Mouse (Mus musculus) embryonic facial prominence, embryonic 15.5 days (tissue): ENCODE measurements around the gene Mon1a. TPM values are rescaled to one million over a fixed set of nuclear protein-coding genes. Genes with fewer than 3 reads are reported as not detected.

Experiments used
- ATAC-seq: fragments of 200-750 bp; cut with Nextera tagmentation; 2 replicates; pipeline ENCODE4 v1.8.0; 2017; ENCODE audit warnings: low read depth, moderate TSS enrichment; ENCODE audit not compliant: insufficient number of reproducible peaks, low FRiP score, low TSS enrichment
- H3K27ac ChIP-seq: fragments of 300-500 bp; sonication (generic); replicated peaks from 2 replicates; pipeline ENCODE4 v1.5.1; 2015; ENCODE audit warnings: mild to moderate bottlenecking, inconsistent platforms
- H3K27me3 ChIP-seq: fragments of 300-500 bp; sonication (generic); 2 replicates; pipeline ENCODE4 v1.6.1; 2015; ENCODE audit warnings: inconsistent platforms
- H3K36me3 ChIP-seq: fragments of 300-500 bp; sonication (generic); 2 replicates; pipeline ENCODE4 v1.6.1; 2015; ENCODE audit warnings: mild to moderate bottlenecking, inconsistent platforms
- H3K4me1 ChIP-seq: fragments of 300-500 bp; sonication (generic); 2 replicates; pipeline ENCODE4 v1.6.1; 2015; ENCODE audit warnings: inconsistent platforms
- H3K4me2 ChIP-seq: fragments of 300-500 bp; sonication (generic); replicated peaks from 2 replicates; pipeline ENCODE4 v1.6.1; 2015; ENCODE audit warnings: mild to moderate bottlenecking, inconsistent platforms
- H3K4me3 ChIP-seq: fragments of 300-500 bp; sonication (generic); replicated peaks from 2 replicates; pipeline ENCODE4 v1.5.1; 2015; ENCODE audit warnings: mild to moderate bottlenecking, inconsistent platforms
- H3K9ac ChIP-seq: fragments of 300-500 bp; sonication (generic); 2 replicates; pipeline ENCODE4 v1.6.1; 2015; ENCODE audit warnings: inconsistent platforms
- H3K9me3 ChIP-seq: fragments of 300-500 bp; sonication (generic); replicated peaks from 2 replicates; pipeline ENCODE4 v1.6.1; 2016; ENCODE audit warnings: inconsistent platforms
- WGBS: fragments of 180-500 bp; shearing (Covaris S2); methylation state at CpG from one replicate; pipeline ENCODE4 v1.1.7; 2015; 5-methylcytosine and 5-hydroxymethylcytosine counted together
- polyA plus RNA-seq: library from polyadenylated mRNA; unstranded; fragments of >200 nt; fragmentation: Nextera tagmentation; extraction: Ambion mirVana; gene quantifications from 2 replicates; pipeline ENCODE4 v1.2.1, GENCODE M21; 2015

Gene Mon1a
- polyA plus RNA-seq, 1 experiment from 2014 or later, result 17.2 TPM

DNA sequence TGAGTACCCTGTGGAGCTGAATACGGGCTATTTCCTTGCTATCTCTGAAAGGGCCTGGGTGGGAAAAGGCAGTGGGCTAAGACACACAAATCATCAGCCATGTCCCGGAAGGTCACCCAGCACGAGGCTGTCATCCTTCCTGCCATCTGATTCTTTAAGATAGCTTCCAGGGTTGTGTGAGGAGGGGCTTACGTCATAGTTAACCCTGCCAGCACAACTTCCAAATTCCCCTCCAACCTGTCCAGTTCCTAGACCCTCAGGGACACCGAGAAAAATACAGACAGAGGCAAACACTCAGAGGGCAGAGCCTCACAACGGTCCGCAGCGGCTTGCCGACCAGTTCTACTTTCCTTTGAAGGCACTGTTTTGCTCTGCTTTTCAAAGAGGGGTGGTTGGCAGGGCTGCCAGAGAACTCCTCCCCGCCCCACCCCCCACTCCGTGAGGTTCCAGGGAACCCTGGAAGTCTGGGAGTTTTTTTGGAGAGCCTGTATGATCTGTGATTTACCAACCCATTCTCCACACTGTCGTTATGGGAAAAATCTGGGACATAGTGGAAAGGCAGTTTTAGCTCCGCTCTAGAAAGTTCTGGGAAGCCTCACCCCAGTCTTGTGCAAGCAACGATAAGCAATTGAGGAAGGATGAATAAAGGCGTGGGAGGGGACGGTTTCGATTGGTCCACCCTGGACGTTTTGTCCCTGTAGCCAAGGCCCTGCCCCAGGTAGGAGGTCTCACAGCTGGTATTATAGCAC lies 20.6 kb downstream of the Mon1a start:
- WGBS, result 31% methylated on average over 18 of the region's 18 CpGs
- Histone ChIP-seq H3K27ac (0 out of 2 replicates have a peak overlapping the region, but pooled peaks have one; percentile 60), H3K4me1 (peaks cover 54% of the 10 kb centered on the region), H3K4me2 (peak overlapping the region; percentile 78), H3K36me3 (0 out of 2 replicates have a peak, but pooled peaks cover 4% of the 10 kb centered on the region), H3K9ac (no peak overlapping the region), H3K27me3 (no peaks in the 10 kb centered on the region), H3K4me3 (peak overlapping the region; percentile 54), H3K9me3 (no peaks in the 10 kb centered on the region)
- ATAC-seq, result no peak

DNA sequence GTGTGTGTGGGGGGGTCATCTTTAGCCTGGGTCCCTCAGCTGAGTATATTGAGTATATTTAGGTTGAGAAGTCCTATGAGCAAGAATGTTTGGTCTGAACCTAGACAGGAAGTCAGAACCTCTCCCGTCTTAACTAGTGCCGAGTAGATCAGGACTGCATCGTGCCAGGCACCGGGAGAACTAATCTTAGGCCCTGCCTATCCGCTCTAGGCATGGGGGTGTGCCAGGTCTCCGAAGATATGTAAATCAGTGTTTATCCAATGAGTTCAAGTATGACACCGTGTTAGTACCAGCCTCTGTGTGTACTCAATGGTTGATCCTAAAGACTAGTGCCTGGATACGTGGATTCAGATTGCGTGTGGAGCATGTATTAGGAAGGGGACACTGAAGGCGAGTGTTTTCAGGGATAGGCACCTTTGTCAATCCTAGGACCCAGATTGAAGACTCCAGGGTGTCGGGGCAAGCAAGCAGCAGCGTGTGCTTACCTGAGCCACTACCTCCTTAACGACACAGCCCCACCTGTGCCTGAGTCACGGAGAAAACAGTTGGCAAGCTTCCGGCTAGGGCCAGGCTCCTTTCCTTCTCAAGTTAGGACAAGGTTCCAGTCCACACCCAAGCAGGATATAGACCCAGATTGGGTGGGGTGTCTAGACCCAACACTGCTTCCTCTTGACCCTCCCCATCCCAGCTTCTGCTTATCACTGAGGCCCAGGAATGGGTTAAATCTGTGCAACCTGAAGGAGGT lies 22.2 kb downstream of the Mon1a start:
- peak overlapping the region; percentile 78 for H3K4me2 ChIP-seq
- H3K9ac ChIP-seq, result no peak overlapping the region
- H3K4me3 ChIP-seq, result 0 out of 2 replicates have a peak overlapping the region, but pooled peaks have one; percentile 54
- H3K9me3 ChIP-seq, result no peaks in the 10 kb centered on the region
- H3K36me3 ChIP-seq, result peaks cover 12% of the 10 kb centered on the region; the same call in 1 of the 2 replicates
- no peak for ATAC-seq
- WGBS, result 69% methylated on average over 15 of the region's 15 CpGs
- H3K27ac ChIP-seq, result peak overlapping the region; percentile 60; the same call in 1 of the 2 replicates
- peaks cover 50% of the 10 kb centered on the region for H3K4me1 ChIP-seq
- H3K27me3 ChIP-seq, result no peaks in the 10 kb centered on the region

- peaks cover 14% of the 10 kb centered on the region for H3K4me1 ChIP-seq
- H3K4me3 ChIP-seq, result no peak overlapping the region
- ATAC-seq, result no peak
- 72% methylated on average over 16 of the region's 16 CpGs for WGBS
- H3K4me2 ChIP-seq, result no peak overlapping the region
- H3K9me3 ChIP-seq, result no peaks in the 10 kb centered on the region
- peaks cover 18% of the 10 kb centered on the region for H3K36me3 ChIP-seq
- H3K27ac ChIP-seq, result no peak overlapping the region
- H3K27me3 ChIP-seq, result no peaks in the 10 kb centered on the region
- no peak overlapping the region for H3K9ac ChIP-seq
These were observed 26.9 kb downstream of the Mon1a start for GRCm38 (mm10) chr9:107914764-107915420.

- ATAC-seq, result peak; percentile 22; the same call in 1 of the 2 replicates
- no peak overlapping the region for H3K9ac ChIP-seq
These were observed 30.1 kb downstream of the Mon1a start for GRCm38 (mm10) chr9:107917895-107918608.

GRCm38 (mm10) chr9:107918884-107919283 lies 30.9 kb downstream of the Mon1a start:
- no peak for ATAC-seq
- Histone ChIP-seq H3K9ac (no peak overlapping the region), H3K36me3 (peaks cover 13% of the 10 kb centered on the region), H3K27ac (no peak overlapping the region), H3K27me3 (no peaks in the 10 kb centered on the region), H3K4me2 (no peak overlapping the region), H3K9me3 (no peaks in the 10 kb centered on the region), H3K4me3 (no peak overlapping the region), H3K4me1 (peaks cover 13% of the 10 kb centered on the region)
- 84% methylated on average over 6 of the region's 6 CpGs for WGBS

More at GRCm38 (mm10) chr9:107917895-107918608, 30.1 kb downstream of the Mon1a start:
- no peak overlapping the region for H3K4me3 ChIP-seq
- peaks cover 7% of the 10 kb centered on the region for H3K4me1 ChIP-seq
- H3K27me3 ChIP-seq, result no peaks in the 10 kb centered on the region
- WGBS, result 27% methylated on average over 13 of the region's 13 CpGs
- no peaks in the 10 kb centered on the region for H3K9me3 ChIP-seq
- H3K27ac ChIP-seq, result no peak overlapping the region
- H3K4me2 ChIP-seq, result no peak overlapping the region
- H3K36me3 ChIP-seq, result peaks cover 18% of the 10 kb centered on the region

DNA sequence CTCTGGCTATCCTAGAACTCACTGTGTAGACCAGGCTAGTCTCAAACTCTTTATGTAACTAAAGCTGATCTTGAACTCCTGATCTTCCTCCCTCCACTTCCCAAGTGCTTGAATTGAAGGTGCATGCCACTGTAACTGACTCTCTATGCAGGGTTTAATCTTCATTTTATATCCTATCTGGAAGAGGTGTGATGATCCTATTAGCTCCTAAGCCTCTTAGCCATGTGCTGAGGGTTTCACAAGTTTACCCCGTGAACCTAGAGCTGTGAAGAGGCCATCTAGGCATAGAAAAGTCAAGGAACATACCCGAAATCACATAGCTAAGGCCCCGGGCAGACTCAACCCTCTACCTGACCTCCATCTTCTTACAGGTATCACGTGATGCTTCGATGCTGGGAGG lies 31.5 kb downstream of the Mon1a start:
- no peak for ATAC-seq
- H3K36me3 ChIP-seq, result peaks cover 8% of the 10 kb centered on the region
- 83% methylated on average over 5 of the region's 5 CpGs for WGBS

DNA sequence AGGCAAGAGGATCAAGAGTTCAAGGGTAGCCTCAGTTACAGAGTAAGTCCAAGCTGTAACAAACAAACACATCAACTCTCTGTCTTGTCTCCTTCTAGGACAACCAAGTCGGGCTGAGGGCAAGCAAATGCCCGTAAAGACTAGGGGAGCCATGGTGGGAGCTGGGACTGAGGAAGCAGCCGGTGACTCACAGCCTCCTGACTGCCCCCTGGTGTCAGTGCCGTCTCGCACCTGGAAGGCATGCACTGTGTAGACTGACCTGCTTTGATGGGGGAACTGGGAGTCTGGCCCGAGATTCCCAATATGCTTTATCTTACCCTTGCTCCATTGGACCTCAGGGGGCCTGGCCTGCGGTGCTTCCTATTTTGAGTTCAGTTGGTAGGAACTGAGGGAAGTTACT lies 35.1 kb downstream of the Mon1a start:
- H3K4me2 ChIP-seq, result no peak overlapping the region
- no peak overlapping the region for H3K9ac ChIP-seq
- no peaks in the 10 kb centered on the region for H3K36me3 ChIP-seq
- no peaks in the 10 kb centered on the region; the same call in 1 of the 2 replicates for H3K27me3 ChIP-seq
- H3K4me3 ChIP-seq, result no peak overlapping the region
- 34% methylated on average over 7 of the region's 7 CpGs for WGBS
- no peak overlapping the region for H3K27ac ChIP-seq
- ATAC-seq, result no peak
- H3K9me3 ChIP-seq, result no peaks in the 10 kb centered on the region
- H3K4me1 ChIP-seq, result peaks cover 17% of the 10 kb centered on the region

More for the DNA sequence above, 31.5 kb downstream of the Mon1a start:
- Histone ChIP-seq H3K9ac (no peak overlapping the region), H3K4me2 (no peak overlapping the region), H3K27ac (no peak overlapping the region), H3K9me3 (no peaks in the 10 kb centered on the region), H3K4me1 (peaks cover 17% of the 10 kb centered on the region), H3K27me3 (no peaks in the 10 kb centered on the region), H3K4me3 (no peak overlapping the region)

GRCm38 (mm10) chr9:107923956-107924355 lies 36.0 kb downstream of the Mon1a start:
- Histone ChIP-seq H3K36me3 (no peaks in the 10 kb centered on the region), H3K4me2 (no peak overlapping the region), H3K27me3 (no peaks in the 10 kb centered on the region; the same call in 1 of the 2 replicates), H3K27ac (no peak overlapping the region), H3K4me3 (no peak overlapping the region), H3K9me3 (no peaks in the 10 kb centered on the region), H3K9ac (no peak overlapping the region), H3K4me1 (peaks cover 17% of the 10 kb centered on the region)
- ATAC-seq, result peak; percentile 36; the same call in 1 of the 2 replicates
- 39% methylated on average over 6 of the region's 6 CpGs for WGBS

DNA sequence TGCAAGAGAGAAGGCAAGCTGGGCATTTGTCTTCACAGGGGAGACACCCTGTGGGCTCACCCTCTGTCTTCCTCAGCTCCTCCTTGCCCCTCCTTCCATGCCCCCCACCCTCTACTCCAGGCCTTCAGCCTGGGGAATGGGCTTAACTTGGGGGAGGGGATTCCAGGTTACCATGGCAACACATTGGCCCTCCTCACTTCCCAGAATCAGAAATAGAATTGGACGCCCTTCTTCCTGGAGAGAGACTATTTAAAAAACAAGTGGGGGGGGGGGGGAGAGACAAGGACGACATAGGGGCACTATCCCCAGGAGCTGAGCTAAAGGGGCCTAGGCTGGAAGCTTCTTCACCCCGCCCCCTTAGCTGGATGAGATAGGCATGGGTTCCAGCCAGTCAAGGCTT lies 37.3 kb downstream of the Mon1a start:
- H3K9me3 ChIP-seq, result no peaks in the 10 kb centered on the region
- no peak overlapping the region for H3K4me2 ChIP-seq
- peaks cover 17% of the 10 kb centered on the region for H3K4me1 ChIP-seq
- WGBS, result 29% methylated on average over 3 of the region's 3 CpGs
- no peaks in the 10 kb centered on the region; the same call in 1 of the 2 replicates for H3K27me3 ChIP-seq
- no peak overlapping the region for H3K4me3 ChIP-seq
- no peak for ATAC-seq
- H3K36me3 ChIP-seq, result no peaks in the 10 kb centered on the region
- H3K27ac ChIP-seq, result no peak overlapping the region
- no peak overlapping the region for H3K9ac ChIP-seq

DNA sequence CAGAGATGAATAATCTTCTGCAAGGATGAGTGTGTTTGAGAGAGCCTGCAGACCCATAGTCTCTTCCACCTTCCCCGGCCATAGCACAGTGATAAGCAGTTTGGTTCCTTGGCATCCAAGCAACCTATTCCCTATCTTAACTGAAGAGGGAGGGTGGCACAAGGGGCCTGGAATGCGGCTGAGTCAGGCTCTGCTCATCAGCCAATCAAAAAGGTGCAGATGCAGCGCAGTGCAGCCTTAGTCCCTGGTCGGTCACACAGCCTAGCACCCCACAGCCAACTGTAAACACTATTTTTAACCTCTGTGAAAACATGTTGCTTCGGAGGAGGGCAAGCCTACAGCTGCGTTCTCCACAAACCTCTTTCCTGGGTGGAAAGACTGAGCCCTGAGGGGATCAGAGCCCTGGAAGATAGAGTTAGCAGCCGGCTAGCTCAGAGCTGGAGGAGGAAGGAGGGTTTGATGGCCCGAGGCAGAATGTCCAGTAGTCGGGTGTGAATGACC lies 39.0 kb downstream of the Mon1a start:
- Histone ChIP-seq H3K4me1 (peaks cover 17% of the 10 kb centered on the region), H3K27ac (no peak overlapping the region), H3K27me3 (no peaks in the 10 kb centered on the region; the same call in 1 of the 2 replicates), H3K9me3 (no peaks in the 10 kb centered on the region), H3K36me3 (no peaks in the 10 kb centered on the region), H3K4me2 (no peak overlapping the region), H3K9ac (no peak overlapping the region), H3K4me3 (no peak overlapping the region)
- no peak for ATAC-seq
- WGBS, result 29% methylated on average over 9 of the region's 9 CpGs
